Mouse (Mus musculus) thymus, postnatal 10 days (tissue): ENCODE results near the gene Naa40.
A peak's percentile ranks its signal among the peaks of the same experiment; 100 is the strongest.

Experiments used
- DNase-seq, 2 experiments: peaks; one replicate each; pipeline ENCODE4 v3.0.0; 2021; ENCODE audit warnings: low spot score in 2 of 2

Naa40 gene

DNA sequence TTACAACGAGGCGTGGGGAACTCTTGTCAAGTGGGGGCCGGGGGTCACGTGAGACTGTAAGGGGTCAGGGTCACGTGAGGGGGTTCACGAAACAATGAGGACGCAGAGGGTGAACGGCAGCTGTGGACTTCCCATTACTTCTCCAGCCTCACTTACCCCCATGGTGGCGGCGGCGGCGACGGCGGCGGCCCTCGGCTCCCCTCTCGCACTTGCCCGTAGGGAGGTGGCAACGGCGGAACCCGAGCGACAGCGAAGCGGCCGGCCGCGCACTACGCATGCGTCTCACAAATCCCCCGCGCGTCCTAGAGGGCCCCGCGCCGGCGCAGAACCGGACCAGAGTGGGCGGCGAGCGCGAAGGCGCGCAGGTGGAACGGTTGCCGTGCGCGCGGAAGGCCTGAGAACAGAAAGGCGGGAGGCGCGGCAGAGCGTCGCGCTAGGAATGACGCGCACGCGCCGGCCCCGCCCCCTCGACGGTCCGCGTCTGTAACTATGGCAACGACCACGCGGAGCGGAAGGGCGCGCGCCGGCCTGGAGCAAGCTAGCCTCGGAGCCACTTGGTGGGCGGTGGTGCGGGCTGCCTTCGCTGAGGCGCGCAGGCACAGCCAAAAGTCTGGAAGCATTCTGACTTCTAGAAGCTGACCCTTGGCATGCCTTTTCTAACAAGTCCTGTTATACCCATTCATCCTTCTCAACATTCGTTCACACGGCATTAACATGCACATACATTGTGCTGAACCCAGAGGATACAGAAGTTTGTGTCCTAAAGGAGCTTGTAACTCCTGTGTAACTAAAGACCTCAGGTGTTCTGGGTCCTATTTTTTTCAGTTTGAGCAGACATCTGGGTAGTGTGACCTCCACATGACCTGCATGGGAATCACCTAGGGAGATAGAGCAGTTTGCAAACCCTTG lies at the start of gene Naa40:
TSS of gene Naa40 (minus strand) at position 402 of the 909 bp plus-strand sequence.
- DNase-seq: peak; percentile 90 to 96

DNA sequence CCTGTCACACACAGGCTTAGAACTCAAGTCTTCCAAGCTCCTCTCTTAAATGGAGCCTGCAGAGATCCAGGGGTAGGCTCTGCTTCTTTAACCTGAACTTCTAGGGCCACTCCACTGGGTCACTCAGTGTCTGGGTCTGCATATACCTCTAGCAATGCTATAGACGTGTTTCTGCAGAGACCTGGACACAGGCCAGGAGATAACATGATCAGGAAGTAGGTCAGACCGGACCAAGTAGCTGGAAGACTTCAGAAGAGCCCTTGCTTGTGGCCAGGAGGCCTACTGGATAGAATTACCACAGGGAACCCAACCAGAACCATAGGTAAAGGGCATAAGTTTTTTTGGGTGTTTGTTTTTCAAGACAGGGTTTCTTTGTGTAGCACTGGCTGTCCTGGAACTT lies 48.8 kb upstream of the Naa40 start:
- DNase-seq: no peak

DNA sequence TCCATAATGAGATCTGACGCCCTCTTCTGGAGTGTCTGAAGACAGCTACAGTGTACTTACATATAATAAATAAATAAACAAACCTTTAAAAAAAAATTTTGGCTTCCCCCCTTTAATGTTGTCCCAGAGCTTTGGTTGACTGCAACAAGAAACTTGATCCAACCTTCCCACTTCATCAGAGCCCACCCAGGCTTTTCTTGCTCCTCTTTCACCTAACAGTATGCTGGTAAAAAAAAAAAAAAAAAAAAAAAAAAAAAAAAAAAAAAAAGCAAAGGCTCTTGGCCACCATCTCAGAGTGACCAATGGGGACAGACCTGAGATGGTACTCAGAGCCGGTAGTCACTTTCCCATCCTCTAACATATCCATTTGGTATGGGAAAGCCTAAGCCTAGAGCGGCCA lies 47.3 kb upstream of the Naa40 start:
- DNase-seq: no peak

DNA sequence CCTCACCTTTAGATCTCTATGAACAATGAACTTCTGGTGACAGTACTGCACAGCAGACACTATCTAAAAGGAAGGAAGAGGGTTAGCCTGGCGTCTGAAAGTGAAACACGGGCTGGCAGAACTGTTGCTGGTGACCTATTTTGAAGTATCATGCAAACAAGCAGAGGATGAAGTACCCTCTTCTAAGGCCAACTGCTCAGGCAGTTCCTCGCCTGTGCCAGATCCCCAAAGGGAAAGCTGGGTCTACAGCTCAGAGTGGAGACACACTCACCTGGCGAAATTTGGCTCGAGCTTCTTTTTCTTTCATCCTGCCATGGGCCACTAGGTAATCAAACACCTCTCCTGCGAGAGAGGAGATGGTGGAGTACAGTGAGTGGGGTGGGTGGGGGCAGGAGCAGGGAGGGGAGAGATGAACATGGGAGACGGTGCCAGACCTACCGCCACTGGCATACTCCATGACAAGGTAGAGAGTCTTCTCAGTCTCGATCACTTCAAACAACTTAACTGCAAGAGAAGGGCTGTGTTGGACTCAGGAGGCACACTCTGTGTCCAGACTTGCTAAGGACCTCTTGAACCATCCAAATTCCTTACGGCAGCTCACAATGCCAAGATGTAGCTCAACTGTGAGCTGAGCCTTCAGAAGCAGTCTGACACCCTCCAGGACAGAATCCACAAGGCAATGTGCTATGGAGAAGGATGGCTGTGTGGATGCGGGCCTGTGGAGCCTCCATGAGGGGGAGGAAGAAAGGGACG lies 45.8 kb upstream of the Naa40 start:
- no peak for DNase-seq

DNA sequence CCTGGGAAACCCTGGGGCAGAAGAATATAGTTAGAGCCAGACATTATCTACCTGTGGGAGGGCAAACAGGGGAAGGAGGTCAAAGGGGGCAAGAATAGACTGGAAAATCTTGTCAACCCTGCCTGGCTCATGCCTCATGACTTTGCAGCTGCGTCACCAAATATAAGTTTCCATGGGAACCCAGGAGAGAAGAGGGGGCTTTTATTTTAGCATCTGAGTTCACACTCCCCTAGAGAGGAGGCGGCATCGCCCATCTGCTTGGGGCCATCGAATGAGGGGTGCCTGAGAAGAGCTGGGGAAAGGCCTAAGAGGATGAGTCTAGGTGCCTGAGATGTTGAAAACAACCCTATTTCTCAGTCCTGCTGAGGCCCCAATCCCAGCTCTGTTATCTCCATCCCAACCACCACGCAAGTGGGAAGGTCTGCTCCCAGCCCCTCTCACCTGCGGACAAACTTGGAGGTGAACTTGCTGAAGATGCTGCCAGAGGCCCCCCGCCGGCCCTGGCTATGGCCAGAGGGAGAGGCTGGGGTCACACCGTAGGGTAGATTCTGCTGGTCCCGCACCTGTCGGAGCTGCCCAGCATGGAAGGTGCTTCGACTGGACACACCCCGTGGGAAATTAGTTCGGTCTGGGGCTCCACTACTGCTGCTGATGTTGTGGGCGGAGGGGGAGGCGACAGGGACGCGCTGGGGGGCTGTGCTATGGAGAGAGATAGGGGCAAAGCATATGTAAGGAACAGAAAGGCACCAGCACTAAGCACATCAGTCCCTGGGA lies 39.8 kb upstream of the Naa40 start:
- no peak for DNase-seq

DNA sequence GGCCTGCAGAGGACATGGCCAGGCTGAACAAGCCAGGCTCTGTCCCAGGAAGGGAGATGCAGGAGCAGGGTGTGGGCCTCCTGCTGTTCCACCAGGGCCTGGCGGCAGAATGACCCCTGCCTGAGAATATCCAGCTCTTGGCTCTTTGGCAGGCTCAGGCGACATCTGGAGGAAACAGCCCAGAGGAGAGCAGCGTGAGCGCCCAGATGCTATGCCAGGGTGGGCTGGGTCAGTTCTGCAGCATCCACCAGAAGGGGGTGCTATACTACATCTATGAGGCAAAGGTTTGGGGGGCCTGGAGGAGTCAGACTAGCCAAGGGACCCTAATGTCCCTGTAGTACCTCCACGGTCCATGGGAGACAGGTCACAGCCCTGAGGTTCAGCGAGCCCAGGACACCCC lies 38.1 kb upstream of the Naa40 start:
- peak; percentile 43 to 83 for DNase-seq

DNA sequence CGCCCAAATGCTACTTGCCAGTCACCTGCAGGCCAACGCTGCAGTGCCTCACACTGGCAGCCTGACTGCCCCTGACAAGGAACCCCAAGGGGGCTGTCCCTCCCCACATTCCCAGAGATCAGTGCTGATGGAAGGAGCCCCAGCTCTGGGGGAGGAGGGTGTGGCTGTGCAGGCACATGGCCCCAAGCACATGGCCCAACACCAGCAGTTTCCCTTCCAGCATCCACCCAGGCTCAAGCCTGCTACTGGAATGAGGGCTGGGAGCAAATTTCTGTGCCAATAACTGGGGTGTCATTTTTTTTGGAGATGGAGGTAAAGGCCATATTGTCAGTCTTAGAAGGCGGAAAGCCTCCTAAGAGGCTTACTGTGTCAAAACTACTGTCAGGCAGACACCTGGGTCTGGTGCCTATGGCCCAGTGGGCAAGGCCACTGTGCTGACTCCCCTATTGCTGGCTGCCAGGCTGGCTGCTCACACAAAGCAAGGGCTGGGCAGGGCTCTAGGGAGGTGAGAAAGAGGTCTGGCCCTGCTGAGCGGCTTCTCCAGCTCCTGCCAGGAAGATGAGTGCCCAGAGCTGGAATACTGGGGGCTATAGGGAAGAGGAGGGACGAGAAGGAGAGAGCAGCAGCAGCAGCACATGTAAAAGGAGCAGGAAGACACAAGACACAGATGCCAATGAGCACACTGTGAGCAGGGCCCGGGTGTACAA lies 37.4 kb upstream of the Naa40 start:
- DNase-seq: no peak

DNA sequence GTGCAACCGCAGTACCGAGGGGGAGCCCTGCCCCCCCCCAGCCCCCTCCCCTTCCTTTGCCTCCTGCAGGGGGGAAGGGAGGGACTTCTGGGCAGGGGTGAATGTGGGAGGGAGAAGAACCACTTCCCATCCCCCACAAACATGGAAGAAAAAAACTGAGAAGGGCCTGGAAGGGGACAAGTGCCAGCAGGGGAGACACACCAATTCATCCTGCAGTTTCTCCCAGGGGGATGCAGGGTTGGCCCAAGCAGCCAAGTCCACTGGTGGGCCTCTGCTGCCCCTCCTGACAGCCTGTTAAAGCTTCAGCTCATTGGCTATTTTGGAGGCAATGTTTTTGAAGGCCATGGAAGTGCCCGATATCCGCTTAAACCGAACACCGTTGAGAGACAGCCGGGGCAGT lies 35.8 kb upstream of the Naa40 start:
- DNase-seq: no peak

DNA sequence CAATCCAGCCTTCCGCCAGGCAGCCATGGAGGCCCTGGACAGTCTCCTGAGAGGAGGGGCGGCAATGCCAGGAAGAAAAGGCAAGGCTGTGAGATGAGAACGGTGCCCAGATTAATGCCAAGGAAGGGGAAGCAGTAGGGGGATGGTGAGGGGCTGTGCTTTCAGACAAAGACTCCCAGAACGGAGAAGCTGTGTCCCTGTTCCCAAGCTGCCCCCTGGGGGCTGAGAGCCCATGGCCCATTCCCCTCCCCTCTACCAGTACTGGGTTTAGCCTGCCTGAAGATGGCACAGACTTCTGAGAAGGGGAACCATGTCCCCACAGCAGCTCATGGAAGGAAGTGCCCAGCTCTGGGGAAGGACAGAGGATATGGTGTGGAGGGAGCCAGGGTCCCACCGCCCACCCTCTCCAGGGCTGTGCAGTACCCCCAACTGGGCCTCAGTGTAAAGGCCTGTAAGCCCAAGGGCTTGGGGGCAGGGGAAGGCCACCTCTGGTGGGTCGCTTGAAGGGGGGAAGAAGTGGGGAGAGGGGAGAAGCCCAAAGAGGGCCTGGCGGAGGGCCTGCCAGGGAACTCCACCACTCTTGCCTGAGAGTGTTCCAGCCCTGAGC lies 35.2 kb upstream of the Naa40 start:
- DNase-seq: no peak

DNA sequence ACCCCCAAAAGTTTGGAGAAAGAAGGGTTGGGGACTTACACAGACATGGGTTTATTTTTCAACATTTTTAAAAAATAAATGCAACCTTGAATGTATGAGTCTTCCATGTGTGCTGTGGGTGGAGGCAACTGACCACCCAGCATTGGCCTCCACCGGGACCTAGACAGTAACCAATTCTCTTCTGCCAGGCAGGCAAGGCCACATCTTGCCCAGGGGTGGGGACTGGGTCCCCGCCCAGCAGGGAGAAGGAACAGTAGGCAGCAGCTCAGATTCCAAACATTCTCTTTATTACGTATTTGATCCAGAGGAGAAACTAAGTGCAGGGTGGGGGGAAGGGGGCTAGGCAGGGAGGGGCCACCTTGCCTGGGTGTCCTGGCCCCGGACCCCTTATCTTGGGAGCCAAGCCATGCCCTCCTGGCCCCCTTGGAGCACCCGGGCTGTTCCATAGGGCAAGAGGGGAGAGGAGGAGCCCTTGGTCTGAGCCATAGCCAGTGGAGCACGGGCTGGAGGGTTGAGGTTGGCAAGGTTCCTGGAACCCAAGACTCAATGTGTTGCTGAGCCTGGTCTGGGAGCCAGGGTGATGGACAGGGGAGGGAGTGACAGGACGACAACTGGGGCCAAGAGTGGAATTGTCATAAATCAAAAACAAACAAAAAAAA lies 34.3 kb upstream of the Naa40 start:
- DNase-seq: no peak

DNA sequence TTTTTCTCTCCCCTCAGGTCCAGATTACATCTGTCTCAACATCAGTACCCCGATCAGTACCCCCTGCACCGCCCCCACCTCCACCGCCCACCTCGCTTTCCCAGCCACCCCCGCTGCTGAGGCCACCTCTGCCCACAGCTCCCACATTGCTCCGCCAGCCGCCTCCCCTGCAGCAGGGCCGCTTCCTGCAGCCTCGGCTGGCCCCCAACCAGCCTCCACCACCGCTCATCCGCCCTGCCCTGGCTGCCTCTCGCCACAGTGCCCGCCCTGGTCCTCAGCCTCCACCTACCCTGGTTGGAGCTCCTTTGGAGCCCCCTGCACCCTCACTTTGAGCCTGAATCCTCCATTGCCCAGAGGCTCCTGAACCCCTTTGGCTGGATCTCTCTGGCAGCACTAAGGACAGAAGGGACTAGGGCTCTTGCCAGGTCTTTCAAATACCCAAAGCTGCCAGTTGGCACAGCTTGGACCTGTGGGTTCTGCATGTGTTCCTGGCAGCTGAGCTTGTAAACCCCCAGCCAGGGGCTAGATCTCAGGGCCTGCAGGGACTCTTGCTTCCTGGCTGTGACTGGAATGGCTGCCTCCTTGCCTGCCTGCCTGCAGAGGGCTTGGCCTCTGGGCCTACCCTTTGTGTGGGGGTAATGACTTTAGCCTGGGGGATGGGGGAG lies 33.5 kb upstream of the Naa40 start:
- peak in 1 of 2 experiments; percentile 39 for DNase-seq

DNA sequence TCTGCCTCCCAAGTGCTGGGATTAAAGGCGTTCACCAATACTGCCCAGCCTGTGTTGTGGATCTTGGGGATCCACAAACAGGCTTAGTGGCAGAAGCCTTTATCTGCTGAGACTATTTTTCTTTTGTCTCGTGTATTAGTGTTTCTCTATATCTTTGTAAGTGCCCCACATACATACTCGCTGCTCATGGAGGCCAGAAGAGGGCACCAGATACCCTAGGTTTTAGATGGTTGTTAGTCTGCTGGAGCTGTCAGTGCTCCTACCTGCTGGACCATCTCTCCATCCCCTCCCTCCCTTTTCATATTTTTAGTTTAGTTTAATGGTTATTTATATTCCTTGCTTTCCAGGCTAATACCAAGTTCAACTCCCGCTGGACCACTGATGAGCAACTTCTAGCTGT lies 32.5 kb upstream of the Naa40 start:
- no peak for DNase-seq

DNA sequence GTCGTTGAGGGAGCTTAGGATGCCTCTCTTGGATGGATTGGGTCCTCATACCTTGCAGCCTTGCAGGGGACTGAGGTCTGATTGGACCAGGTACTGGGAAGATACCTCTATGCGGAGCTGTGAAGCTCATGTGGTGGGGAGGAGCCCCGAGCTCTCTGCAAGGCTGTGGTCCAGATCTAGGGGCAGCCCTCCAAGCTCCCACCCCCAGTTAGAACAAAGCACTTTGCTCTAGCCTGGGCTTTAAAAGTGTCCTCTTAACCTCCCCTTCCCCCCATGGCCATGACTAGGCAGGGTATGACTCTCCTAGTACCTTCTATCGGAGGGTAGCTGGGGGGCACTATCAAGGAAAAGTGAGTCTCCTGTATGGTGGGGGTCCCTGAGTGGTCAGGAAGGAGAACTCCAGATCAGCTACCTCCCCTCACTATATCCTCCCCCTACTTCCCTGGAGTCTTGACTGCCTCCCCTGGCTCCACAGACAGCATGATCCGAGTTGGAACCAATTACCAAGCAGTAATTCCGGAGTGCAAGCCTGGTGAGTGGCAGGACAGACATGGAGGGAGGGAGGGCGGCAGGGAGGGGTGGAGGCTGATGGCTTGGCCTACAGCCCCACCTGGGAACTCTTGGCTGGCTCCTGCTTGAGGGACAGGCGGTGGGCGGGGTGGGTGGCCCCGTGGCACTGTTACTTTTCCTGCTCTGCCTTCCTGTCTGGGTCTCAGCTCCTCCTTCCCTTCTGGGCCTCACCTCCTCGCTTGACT lies 28.5 kb upstream of the Naa40 start:
- DNase-seq: no peak

DNA sequence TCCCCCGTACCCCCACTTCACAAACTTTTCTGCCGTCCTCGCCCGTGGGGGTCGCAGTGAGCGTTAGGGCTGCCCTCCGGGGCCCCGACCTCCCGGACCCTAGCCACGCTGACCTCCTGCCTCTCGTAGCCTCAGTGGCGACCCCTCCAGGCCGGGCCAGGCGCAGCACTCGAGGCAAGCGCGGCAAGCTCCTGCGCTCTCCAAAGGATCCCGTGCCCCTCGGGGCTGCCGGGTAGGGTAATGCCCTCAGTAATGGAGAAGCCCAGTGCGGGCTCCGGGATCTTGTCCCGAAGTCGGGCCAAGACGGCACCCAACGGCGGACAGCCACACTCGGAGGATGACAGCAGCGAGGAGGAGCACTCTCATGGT lies 27.7 kb upstream of the Naa40 start:
- DNase-seq: peak; percentile 86 to 92

DNA sequence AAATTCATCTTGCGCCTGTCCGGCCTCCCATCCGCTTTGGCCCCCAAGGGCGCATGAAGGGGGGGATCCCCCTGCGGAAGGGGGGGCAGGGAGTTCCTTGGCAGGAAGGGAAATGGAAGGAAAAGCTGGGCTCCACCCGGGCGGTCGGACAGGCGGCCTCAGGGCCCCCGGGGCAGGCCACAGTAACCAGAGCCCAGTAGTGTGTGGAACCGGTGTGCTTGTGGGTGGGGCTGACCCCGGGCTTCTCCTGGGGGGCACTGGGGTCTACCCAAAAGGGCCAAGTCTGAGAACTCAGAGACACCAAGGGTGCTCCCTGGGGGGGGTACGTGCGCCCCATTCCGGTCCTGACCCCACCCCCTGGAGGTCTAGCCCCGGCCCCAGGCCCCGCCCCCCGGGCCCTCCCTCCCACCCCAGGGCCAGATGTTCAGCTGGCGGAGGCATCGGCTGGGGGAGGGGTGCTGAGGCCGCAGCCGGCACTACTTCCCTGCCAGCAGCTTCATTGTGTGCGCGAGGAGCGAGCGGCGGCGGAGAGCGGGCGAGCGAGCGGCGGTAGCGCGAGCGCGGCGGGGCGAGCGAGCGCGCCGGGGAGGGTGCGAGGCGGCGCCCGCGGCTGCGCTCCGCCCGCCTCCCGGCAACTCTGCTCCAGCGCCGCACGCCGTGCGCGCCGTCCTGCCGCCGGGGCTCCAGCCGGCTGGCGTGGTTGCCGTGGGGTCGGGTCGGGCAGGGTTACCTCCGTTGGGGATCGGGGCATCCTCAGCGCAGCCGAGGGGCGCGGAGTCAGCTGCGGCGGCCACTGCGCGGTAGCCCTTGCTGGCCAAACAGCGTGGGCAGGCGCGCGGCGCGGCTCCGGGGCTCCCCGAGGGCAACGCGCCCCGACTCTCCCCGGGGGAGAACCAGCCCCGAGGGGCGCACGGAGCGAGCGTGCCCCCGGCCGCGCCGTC lies 27.1 kb upstream of the Naa40 start:
- DNase-seq: peak; percentile 89 to 90

DNA sequence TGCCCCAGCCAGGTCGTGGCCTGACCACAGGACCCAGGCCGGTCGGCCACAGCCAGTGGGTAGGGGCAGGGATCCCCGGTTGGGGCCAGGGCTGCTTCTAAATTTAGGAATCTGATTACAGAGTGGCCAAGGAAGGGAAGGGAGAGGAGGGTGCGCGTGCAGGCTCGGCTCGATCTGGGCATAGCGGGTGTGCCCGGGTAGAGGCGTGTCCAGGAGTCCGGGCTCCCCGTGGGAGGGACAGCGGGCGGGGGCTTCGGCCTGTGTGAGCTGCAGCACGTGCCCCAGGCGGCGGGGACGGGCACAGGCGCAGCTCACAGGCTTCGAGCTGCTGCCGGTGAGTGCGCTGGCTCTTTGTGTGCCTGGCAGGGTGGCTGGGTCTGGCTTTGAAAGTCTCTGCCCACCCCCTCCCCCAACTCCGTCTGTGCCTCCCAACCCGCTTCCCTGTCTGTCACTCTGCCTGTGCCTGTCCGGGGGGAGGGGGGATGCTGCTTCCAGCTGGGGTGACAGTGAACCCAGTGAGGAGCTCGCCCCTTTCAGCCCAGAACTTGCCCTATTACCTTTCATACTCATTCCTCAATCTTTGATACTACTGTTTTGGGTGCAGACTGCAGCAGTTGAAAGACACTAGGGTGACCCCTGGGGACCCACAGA lies 26.2 kb upstream of the Naa40 start, which contains the start of gene Rcor2:
TSS of gene Rcor2 (plus strand) at position 235 of the 651 bp plus-strand sequence.
- peak; percentile 45 to 51 for DNase-seq

DNA sequence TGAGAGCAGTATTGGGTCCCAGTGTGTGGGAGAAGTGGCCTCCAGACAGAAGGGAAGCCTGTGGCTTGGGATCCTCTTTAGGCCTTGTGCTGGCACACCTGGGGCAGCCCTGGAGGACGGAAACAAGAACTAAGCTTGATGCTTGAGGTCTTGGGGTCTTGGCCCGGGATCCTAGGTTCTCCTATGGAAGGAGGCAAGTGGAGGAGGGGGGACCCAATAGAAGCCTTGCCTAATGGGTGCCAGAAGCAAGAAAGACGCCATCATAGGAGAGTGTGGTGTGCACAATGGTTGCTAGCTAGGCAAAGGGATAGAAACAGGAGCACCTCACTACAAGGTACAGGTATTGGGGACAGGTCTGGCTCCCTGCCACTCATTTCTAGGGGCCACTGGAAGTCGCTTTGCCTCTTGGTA lies 25.4 kb upstream of the Naa40 start:
- DNase-seq: no peak
